In genomic region chr5:147076026-147076798, GRCm38 (mm10) we compare ENCODE assay signal across 8 mouse cellular contexts. TPM values are rescaled to one million over a fixed set of nuclear protein-coding genes. Genes with fewer than 3 reads are reported as not detected.
A peak's percentile ranks its signal among the peaks of the same experiment; 100 is the strongest.
DNase-seq lines count a peak whose midpoint lies in the region; ATAC-seq lines count a peak whose summit lies in the region.

Lnx2 (minus strand) TSS chr5:147076586.

- peak within 1 kb of the TSS; percentile 92 for H3K4me3 ChIP-seq in hindbrain, embryonic 16.5 days (ENCODE audit: low read length)
- peak within 1 kb of the TSS; percentile 85 for H3K4me3 ChIP-seq in macrophage (ENCODE audit: inconsistent target)

- DNase-seq in WW6 (ENCODE audit: low read depth, low spot score): peak; percentile 95
- DNase-seq in cerebellum, postnatal 4 days (ENCODE audit: low spot score in 2 of 2): peak; percentile 98
- peak; percentile 99 for DNase-seq in gastrocnemius, adult 18-20 months (ENCODE audit: low spot score)
- DNase-seq in left cerebral cortex, adult 18-20 months (ENCODE audit: low spot score in 2 of 2): peak; percentile 98 to 99
- DNase-seq in right cerebral cortex, adult 18-20 months: peak; percentile 99
- DNase-seq in urinary bladder, postnatal 10 days (ENCODE audit: low spot score): peak; percentile 96

- H3K4me2 ChIP-seq in hindbrain, embryonic 16.5 days (ENCODE audit: low read length): peak within 1 kb of the TSS; percentile 97

- H3K4me1 ChIP-seq in hindbrain, embryonic 16.5 days (ENCODE audit: control insufficient read depth, insufficient read depth, low read depth, low read length): peaks cover 17% of the 10 kb centered on the region

- peaks cover 85% of the 10 kb centered on the region for H3K79me2 ChIP-seq in macrophage (ENCODE audit: inconsistent target)

- H3K9ac ChIP-seq in hindbrain, embryonic 16.5 days (ENCODE audit: low read depth, low read length): peak within 1 kb of the TSS; percentile 86

- H3K27me3 ChIP-seq in hindbrain, embryonic 16.5 days (replicated peaks; ENCODE audit: control insufficient read depth, insufficient read depth, low read length): no peaks in the 10 kb centered on the region

- peak within 1 kb of the TSS; percentile 91 for H3K27ac ChIP-seq in hindbrain, embryonic 16.5 days (ENCODE audit: low read depth, low read length)
- H3K27ac ChIP-seq in macrophage: peak within 1 kb of the TSS; percentile 35

- WGBS in hindbrain, embryonic 16.5 days: under 1% methylated on average over 65 of the region's 65 CpGs
- WGBS in macrophage (ENCODE audit: missing documents): under 1% methylated on average over 65 of the region's 65 CpGs

- no peaks in the 10 kb centered on the region for H3K36me3 ChIP-seq in hindbrain, embryonic 16.5 days (ENCODE audit: control insufficient read depth, insufficient read depth, low read length)
- no peaks in the 10 kb centered on the region for H3K36me3 ChIP-seq in macrophage (ENCODE audit: inconsistent target)

- no peaks in the 10 kb centered on the region for H3K9me3 ChIP-seq in hindbrain, embryonic 16.5 days (ENCODE audit: control insufficient read depth, low read length)

- ATAC-seq in hindbrain, embryonic 16.5 days: peak; percentile 99

RNA-seq across cellular contexts. Expression of gene Lnx2, which starts in this region (rescaled TPM):
- total RNA-seq in gastrocnemius, adult 18-20 months (2021): 1 to 10 TPM; 2.2 to 2.5 TPM
- 4.5 and 6.2 TPM in 2 replicates for polyA plus RNA-seq in hindbrain, embryonic 16.5 days (2015; fragmentation: Nextera tagmentation; extraction: Ambion mirVana)
- 1 to 10 TPM; 4.9 to 5.0 TPM for total RNA-seq in left cerebral cortex, adult 18-20 months (2021)
- total RNA-seq in macrophage (2018; cell fraction: chromatin; rRNA removed): 10 to 100 TPM in 3 of 26 experiments, 1 to 10 TPM in 23; 1.7 to 11.7 (median 6.3) TPM
- total RNA-seq in macrophage (2018; cell fraction: cytosol; rRNA removed): 10 to 100 TPM in 10 of 26 experiments, 1 to 10 TPM in 16; 3.6 to 14.5 (median 9.6) TPM
- 10 to 100 TPM in 9 of 26 experiments, 1 to 10 TPM in 17; 3.6 to 12.9 (median 6.7) TPM for total RNA-seq in macrophage (2018; cell fraction: nucleus; rRNA removed)
- polyA plus RNA-seq in macrophage (2018): 7.4 to 9.6 TPM (median 8.7 TPM) in 3 replicates

Comparison
In these comparisons a context has a peak if more than half of its experiments do, and no peak if none do; other contexts are left out.
1. Peak in every context shown above with its lines: DNase-seq, ATAC-seq, H3K4me3 ChIP-seq and H3K27ac ChIP-seq.